Mouse (Mus musculus): ENCODE measurements at regions not wholly inside any gene's neighbourhood (a gene's known extent, or its start where the extent isn't known, plus 50 kb on each side); places are given as distances from the start of the nearest gene placed in this dataset.

- no peak for DNase-seq
- intact Hi-C loops (cut with DNase I), result no loop called here
These were observed 78.2 kb upstream of the Slc16a7 start for GRCm38 (mm10) chr10:125467503-125467902.

GRCm38 (mm10) chr10:125488350-125488749 lies 99.1 kb upstream of the Slc16a7 start:
- no peak for DNase-seq
- intact Hi-C loops (cut with DNase I), result no loop called here

GRCm38 (mm10) chr10:125490395-125490794 lies 101.1 kb upstream of the Slc16a7 start:
- intact Hi-C loops (cut with DNase I), result no loop called here
- DNase-seq, result no peak

- no peak for DNase-seq
- intact Hi-C loops (cut with DNase I), result no loop called here
These were observed 105.2 kb upstream of the Slc16a7 start for GRCm38 (mm10) chr10:125494489-125494888.

- DNase-seq, result peak in 1 of 2 experiments; percentile 2
- intact Hi-C loops (cut with DNase I), result loop anchor here (1.0 kb wide), 1 partner anchor 233 kb away; no protein-coding TSS in a partner anchor
These were observed 109.1 kb upstream of the Slc16a7 start for GRCm38 (mm10) chr10:125498347-125498746.

- intact Hi-C loops (cut with DNase I), result no loop called here
- no peak for DNase-seq
These were observed 111.1 kb upstream of the Slc16a7 start for GRCm38 (mm10) chr10:125500338-125500737.

GRCm38 (mm10) chr10:125515026-125515425 lies 125.8 kb upstream of the Slc16a7 start:
- no peak for DNase-seq
- intact Hi-C loops (cut with DNase I), result no loop called here

- no peak for DNase-seq
- intact Hi-C loops (cut with DNase I), result loop anchor here (10.0 kb wide), 1 partner anchor 426 kb away; no protein-coding TSS in a partner anchor
These were observed 141.6 kb upstream of the Slc16a7 start for GRCm38 (mm10) chr10:125530876-125531275.

- peak; percentile 24 to 48 for DNase-seq
- intact Hi-C loops (cut with DNase I), result loop anchor here (2.0 to 10.0 kb wide), 2 partner anchors 274 to 434 kb away; no protein-coding TSS in a partner anchor
These were observed 149.1 kb upstream of the Slc16a7 start for GRCm38 (mm10) chr10:125538316-125538715.

- intact Hi-C loops (cut with DNase I), result no loop called here
- peak; percentile 19 to 26 for DNase-seq
These were observed 197.4 kb upstream of the Slc16a7 start for GRCm38 (mm10) chr10:125586489-125587147.

- intact Hi-C loops (cut with DNase I), result no loop called here
- DNase-seq, result no peak
These were observed 203.7 kb upstream of the Slc16a7 start for GRCm38 (mm10) chr10:125593006-125593405.

GRCm38 (mm10) chr10:125607787-125608617 lies 218.7 kb upstream of the Slc16a7 start:
- intact Hi-C loops (cut with DNase I), result no loop called here
- DNase-seq, result no peak

- DNase-seq, result no peak
- intact Hi-C loops (cut with DNase I), result no loop called here
These were observed 221.1 kb upstream of the Slc16a7 start for GRCm38 (mm10) chr10:125610353-125610752.

GRCm38 (mm10) chr10:125612773-125613172 lies 223.5 kb upstream of the Slc16a7 start:
- intact Hi-C loops (cut with DNase I), result no loop called here
- no peak for DNase-seq

GRCm38 (mm10) chr10:125621376-125621775 lies 232.1 kb upstream of the Slc16a7 start:
- intact Hi-C loops (cut with DNase I), result no loop called here
- no peak for DNase-seq

- intact Hi-C loops (cut with DNase I), result no loop called here
- DNase-seq, result no peak
These were observed 234.6 kb upstream of the Slc16a7 start for GRCm38 (mm10) chr10:125623836-125624235.

GRCm38 (mm10) chr10:125667906-125668305 lies 278.6 kb upstream of the Slc16a7 start:
- intact Hi-C loops (cut with DNase I), result no loop called here
- no peak for DNase-seq

GRCm38 (mm10) chr10:125673637-125674036 lies 284.4 kb upstream of the Slc16a7 start:
- intact Hi-C loops (cut with DNase I), result no loop called here
- DNase-seq, result no peak

GRCm38 (mm10) chr10:125679644-125680043 lies 286.3 kb upstream of the Lrig3 start:
- no peak for DNase-seq
- intact Hi-C loops (cut with DNase I), result no loop called here

GRCm38 (mm10) chr10:125685130-125685529 lies 280.8 kb upstream of the Lrig3 start:
- intact Hi-C loops (cut with DNase I), result no loop called here
- no peak for DNase-seq

GRCm38 (mm10) chr10:125693505-125693904 lies 272.5 kb upstream of the Lrig3 start:
- DNase-seq, result no peak
- intact Hi-C loops (cut with DNase I), result no loop called here

- intact Hi-C loops (cut with DNase I), result no loop called here
- no peak for DNase-seq
These were observed 269.8 kb upstream of the Lrig3 start for GRCm38 (mm10) chr10:125696159-125696558.
